ENCODE assay signal across 8 mouse cellular contexts in genomic region chr12:105718616-105719015, GRCm38 (mm10). TPM values are rescaled to one million over a fixed set of nuclear protein-coding genes. Genes with fewer than 3 reads are reported as not detected.
A peak's percentile ranks its signal among the peaks of the same experiment; 100 is the strongest.
DNase-seq lines count a peak whose midpoint lies in the region; ATAC-seq and TF ChIP-seq lines count a peak whose summit lies in the region.

No protein-coding gene starts in this region.

- intact Hi-C loops in gastrocnemius, postnatal 14 days (cut with DNase I; ENCODE audit: low total_unique reads), result no loop called here

- no peaks in the 10 kb centered on the region for H3K27me3 ChIP-seq in heart, embryonic 16.5 days (ENCODE audit: control insufficient read depth, insufficient read depth, low read length)

- WGBS in heart, embryonic 16.5 days, result 50% methylated on average over 17 of the region's 17 CpGs
- 71% methylated on average over 17 of the region's 17 CpGs for WGBS in olfactory bulb, adult 2 months

- no peak for ATAC-seq in heart, embryonic 16.5 days (replicated peaks; ENCODE audit: extremely low read depth, insufficient read depth, low FRiP score)

- H3K36me3 ChIP-seq in heart, embryonic 16.5 days (ENCODE audit: control insufficient read depth, insufficient read depth), result no peaks in the 10 kb centered on the region

- no peaks in the 10 kb centered on the region for H3K9me3 ChIP-seq in heart, embryonic 16.5 days (replicated peaks; ENCODE audit: control insufficient read depth, low read length)

- no peaks in the 10 kb centered on the region for H3K4me1 ChIP-seq in heart, embryonic 16.5 days (ENCODE audit: control insufficient read depth, insufficient read depth, low read length)
- no peaks in the 10 kb centered on the region; the same call in 1 of the 2 replicates for H3K4me1 ChIP-seq in olfactory bulb, adult 2 months (ENCODE audit: control insufficient read depth, insufficient read depth, low read length)

- H3K27ac ChIP-seq in heart, embryonic 16.5 days (ENCODE audit: low read length), result no peak overlapping the region
- H3K27ac ChIP-seq in olfactory bulb, adult 2 months (ENCODE audit: insufficient read depth, low read depth, low read length), result no peak overlapping the region

- peak; percentile 8 for DNase-seq in gastrocnemius, postnatal 14 days
- DNase-seq in gastrocnemius, postnatal 4 days (ENCODE audit: low spot score in 2 of 2), result no peak
- peak; percentile 72 for DNase-seq in CD4-positive, CD25-positive, alpha-beta regulatory T cell, adult 2 months (ENCODE audit: low read depth, low spot score)
- DNase-seq in cerebellum, adult 11-12 months, result peak; percentile 49
- peak; percentile 9 to 18 for DNase-seq in layer of hippocampus, postnatal 14 days (ENCODE audit: low spot score in 2 of 2)
- DNase-seq in testis, postnatal 14 days (ENCODE audit: low spot score), result no peak

- 0 out of 2 replicates have a peak overlapping the region, but pooled peaks have one; percentile 24 for H3K4me3 ChIP-seq in heart, embryonic 16.5 days (ENCODE audit: low read length)
- peak overlapping the region; percentile 15; the same call in 1 of the 2 replicates for H3K4me3 ChIP-seq in olfactory bulb, adult 2 months (ENCODE audit: insufficient read depth, low read depth, low read length)

- TF ChIP-seq POLR2A in olfactory bulb, adult 2 months (IDR thresholded peaks at IDR 0.05; ENCODE audit: insufficient read depth, low read depth, low read length), result no peak

- H3K9ac ChIP-seq in heart, embryonic 16.5 days (ENCODE audit: low read length), result no peak overlapping the region

- peak overlapping the region; percentile 44 for H3K4me2 ChIP-seq in heart, embryonic 16.5 days (ENCODE audit: low read depth, low read length)

- no peak for TF ChIP-seq CTCF in olfactory bulb, adult 2 months (IDR thresholded peaks at IDR 0.05; ENCODE audit: insufficient read depth, low read depth, low read length)

RNA-seq across cellular contexts. Expression of gene Ak7, which starts 12.8 kb away (rescaled TPM):
- total RNA-seq in gastrocnemius, postnatal 14 days (2021), result not detected
- under 1 TPM in 1 of 2 experiments, not detected in 1; 0.13 TPM for total RNA-seq in gastrocnemius, postnatal 4 days (2021)
- 0.41 and 0.56 TPM in 2 replicates for polyA plus RNA-seq in heart, embryonic 16.5 days (2015; fragmentation: Nextera tagmentation; extraction: Ambion mirVana)
- total RNA-seq in layer of hippocampus, postnatal 14 days (2021), result 1 to 10 TPM; 1.9 to 3.3 TPM
- polyA plus RNA-seq in olfactory bulb, adult 2 months (2012; ENCODE audit: insufficient read depth, insufficient read length, low replicate concordance, missing spikeins), result not detected in 2 replicates

RNA-seq across cellular contexts. Expression of gene Atg2b, which starts 33.6 kb away (rescaled TPM):
- total RNA-seq in gastrocnemius, postnatal 14 days (2021), result 10 to 100 TPM; 14.0 to 14.6 TPM
- 10 to 100 TPM; 18.7 to 21.9 TPM for total RNA-seq in gastrocnemius, postnatal 4 days (2021)
- polyA plus RNA-seq in heart, embryonic 16.5 days (2015; fragmentation: Nextera tagmentation; extraction: Ambion mirVana), result 7.5 and 9.1 TPM in 2 replicates
- total RNA-seq in layer of hippocampus, postnatal 14 days (2021), result 10 to 100 TPM; 40.4 to 44.7 TPM
- not detected in 2 replicates for polyA plus RNA-seq in olfactory bulb, adult 2 months (2012; ENCODE audit: insufficient read depth, insufficient read length, low replicate concordance, missing spikeins)

RNA-seq across cellular contexts. Expression of gene Gskip, which starts 34.0 kb away (rescaled TPM):
- total RNA-seq in gastrocnemius, postnatal 14 days (2021), result 1 to 10 TPM; 4.5 to 5.6 TPM
- 10 to 100 TPM in 1 of 2 experiments, 1 to 10 TPM in 1; 9.1 to 10.3 TPM for total RNA-seq in gastrocnemius, postnatal 4 days (2021)
- 19.8 and 21.4 TPM in 2 replicates for polyA plus RNA-seq in heart, embryonic 16.5 days (2015; fragmentation: Nextera tagmentation; extraction: Ambion mirVana)
- 10 to 100 TPM; 17.3 to 17.5 TPM for total RNA-seq in layer of hippocampus, postnatal 14 days (2021)
- polyA plus RNA-seq in olfactory bulb, adult 2 months (2012; ENCODE audit: insufficient read depth, insufficient read length, low replicate concordance, missing spikeins), result not detected in 2 replicates

Comparison
In these comparisons a context has a peak if more than half of its experiments do, and no peak if none do; other contexts are left out.
1. DNase-seq: peak in gastrocnemius, postnatal 14 days (single experiment), CD4-positive, CD25-positive, alpha-beta regulatory T cell, adult 2 months (single experiment), cerebellum, adult 11-12 months (single experiment) and layer of hippocampus, postnatal 14 days (2 of 2); none in gastrocnemius, postnatal 4 days (0 of 2) and testis, postnatal 14 days (single experiment).